10 mouse cellular contexts compared by ENCODE assay signal in the genomic region with DNA sequence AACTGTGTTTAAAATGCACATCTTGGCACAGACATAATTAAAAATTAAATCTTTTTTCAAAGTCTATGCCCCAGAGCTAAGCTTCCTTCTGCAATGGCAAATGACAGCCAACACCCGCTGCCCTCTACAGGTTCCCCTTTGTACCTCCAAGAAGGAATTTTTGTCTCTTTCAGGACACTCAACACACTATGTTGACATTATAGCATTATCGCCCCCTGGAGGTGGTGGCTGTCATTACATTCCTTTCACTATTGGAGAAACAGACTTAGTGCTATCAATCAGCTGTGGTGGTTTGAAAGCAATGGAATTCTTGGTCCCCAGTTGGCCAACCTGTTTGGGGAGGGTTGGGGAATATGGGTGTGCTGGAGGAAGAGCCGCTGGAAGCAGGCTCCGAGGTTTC. TPM values are rescaled to one million over a fixed set of nuclear protein-coding genes. Genes with fewer than 3 reads are reported as not detected.
DNase-seq lines count a peak whose midpoint lies in the region; ATAC-seq and TF ChIP-seq lines count a peak whose summit lies in the region.
"Had no signal": no experiment of that assay in that cellular context is flagged by ENCODE, and none has a peak within 500 bp of the region (broad histone marks: within the 10 kb centered on the region; RNA-seq: fewer than 3 reads in every experiment).

No protein-coding gene starts in this region.

- H3K36me3 ChIP-seq in neural tube, embryonic 15.5 days: no peaks in the 10 kb centered on the region
- H3K36me3 ChIP-seq in kidney, postnatal 0 days (ENCODE audit: insufficient read depth, low read length): no peaks in the 10 kb centered on the region

- no peak overlapping the region for H3K4me2 ChIP-seq in neural tube, embryonic 15.5 days
- no peak overlapping the region for H3K4me2 ChIP-seq in kidney, postnatal 0 days (ENCODE audit: low read length)

- no peak for ATAC-seq in neural tube, embryonic 15.5 days (ENCODE audit: low FRiP score)
- ATAC-seq in kidney, postnatal 0 days (replicated peaks; ENCODE audit: low FRiP score, low read depth): no peak

- no peaks in the 10 kb centered on the region for H3K27me3 ChIP-seq in neural tube, embryonic 15.5 days (replicated peaks)
- no peaks in the 10 kb centered on the region for H3K27me3 ChIP-seq in kidney, postnatal 0 days (ENCODE audit: insufficient read depth, low read length)

- TF ChIP-seq CTCF in kidney, postnatal 0 days (IDR thresholded peaks at IDR 0.05; ENCODE audit: low read depth): peak; percentile 72

- H3K4me1 ChIP-seq in neural tube, embryonic 15.5 days: peaks cover 9% of the 10 kb centered on the region
- peaks cover 10% of the 10 kb centered on the region for H3K4me1 ChIP-seq in kidney, postnatal 0 days (replicated peaks; ENCODE audit: insufficient read depth, low read length)

- DNase-seq in heart, adult 18-20 months: peak; percentile 34 to 79
- DNase-seq in heart, adult 8-10 months (ENCODE audit: low spot score): no peak
- peak; percentile 32 for DNase-seq in neural tube, embryonic 10.5 days (ENCODE audit: extremely low spot score, low spot score)
- DNase-seq in cerebellum, adult 18-20 months: peak; percentile 62 to 67
- DNase-seq in kidney, postnatal 0 days (ENCODE audit: low spot score): peak; percentile 41
- DNase-seq in retina, postnatal 1 day: peak; percentile 70
- no peak for DNase-seq in frontal cortex, postnatal 14 days (ENCODE audit: low spot score in 2 of 2)

- no peak overlapping the region for H3K4me3 ChIP-seq in neural tube, embryonic 15.5 days (replicated peaks)
- H3K4me3 ChIP-seq in kidney, postnatal 0 days (replicated peaks; ENCODE audit: low read depth, low read length): no peak overlapping the region

- H3K9ac ChIP-seq in neural tube, embryonic 15.5 days (replicated peaks): no peak overlapping the region
- H3K9ac ChIP-seq in kidney, postnatal 0 days (ENCODE audit: low read depth, low read length): no peak overlapping the region

- WGBS in neural tube, embryonic 15.5 days: 35% methylated on average over 4 of the region's 4 CpGs
- 39% methylated on average over 4 of the region's 4 CpGs for WGBS in kidney, postnatal 0 days

- no peak overlapping the region for H3K27ac ChIP-seq in neural tube, embryonic 15.5 days (replicated peaks)
- no peak overlapping the region for H3K27ac ChIP-seq in kidney, postnatal 0 days
- H3K27ac ChIP-seq: macrophage had no signal

- no peaks in the 10 kb centered on the region for H3K9me3 ChIP-seq in neural tube, embryonic 15.5 days (replicated peaks)
- no peaks in the 10 kb centered on the region for H3K9me3 ChIP-seq in kidney, postnatal 0 days (replicated peaks; ENCODE audit: low read length)

RNA-seq across cellular contexts. Expression of a gene that starts 13.9 kb away (rescaled TPM):
- 100 to 1,000 TPM; 720 to 812 TPM for total RNA-seq in heart, adult 18-20 months (2021)
- 100 to 1,000 TPM; 791 to 970 (median 864) TPM for total RNA-seq in heart, adult 8-10 months (2022)
- 87.9 and 103 TPM in 2 replicates for polyA plus RNA-seq in neural tube, embryonic 15.5 days (2015; fragmentation: Nextera tagmentation; extraction: Ambion mirVana)
- polyA plus RNA-seq in kidney, postnatal 0 days (2015; fragmentation: Nextera tagmentation; extraction: Ambion mirVana): 96.1 and 139 TPM in 2 replicates

RNA-seq across cellular contexts. Expression of a gene that starts 27.8 kb away (rescaled TPM):
- 1 to 10 TPM; 1.6 to 2.3 TPM for total RNA-seq in heart, adult 18-20 months (2021)
- 1 to 10 TPM; 2.1 to 3.2 (median 2.8) TPM for total RNA-seq in heart, adult 8-10 months (2022)
- 10.1 and 11.9 TPM in 2 replicates for polyA plus RNA-seq in neural tube, embryonic 15.5 days (2015; fragmentation: Nextera tagmentation; extraction: Ambion mirVana)
- 48.1 and 49.5 TPM in 2 replicates for polyA plus RNA-seq in kidney, postnatal 0 days (2015; fragmentation: Nextera tagmentation; extraction: Ambion mirVana)
- polyA plus RNA-seq: macrophage had no signal

RNA-seq across cellular contexts. Expression of a gene that starts 35.4 kb away (rescaled TPM):
- 10 to 100 TPM; 58.2 to 61.6 TPM for total RNA-seq in heart, adult 18-20 months (2021)
- total RNA-seq in heart, adult 8-10 months (2022): 10 to 100 TPM; 63.3 to 65.5 (median 64.3) TPM
- polyA plus RNA-seq in neural tube, embryonic 15.5 days (2015; fragmentation: Nextera tagmentation; extraction: Ambion mirVana): 217 and 246 TPM in 2 replicates
- 289 and 325 TPM in 2 replicates for polyA plus RNA-seq in kidney, postnatal 0 days (2015; fragmentation: Nextera tagmentation; extraction: Ambion mirVana)

RNA-seq across cellular contexts. Expression of a gene that starts 56.4 kb away (rescaled TPM):
- not detected for total RNA-seq in heart, adult 18-20 months (2021)
- not detected for total RNA-seq in heart, adult 8-10 months (2022)
- 13.9 and 14.3 TPM in 2 replicates for polyA plus RNA-seq in neural tube, embryonic 15.5 days (2015; fragmentation: Nextera tagmentation; extraction: Ambion mirVana)
- polyA plus RNA-seq in kidney, postnatal 0 days (2015; fragmentation: Nextera tagmentation; extraction: Ambion mirVana): 0.12 and 0.15 TPM in 2 replicates
- polyA plus RNA-seq: heart, embryonic 14.5 days; macrophage had no signal

Comparison
In these comparisons a context has a peak if more than half of its experiments do, and no peak if none do; other contexts are left out.
1. DNase-seq: peak in heart, adult 18-20 months (2 of 2), neural tube, embryonic 10.5 days (single experiment), cerebellum, adult 18-20 months (2 of 2), kidney, postnatal 0 days (single experiment) and retina, postnatal 1 day (single experiment); none in heart, adult 8-10 months (single experiment) and frontal cortex, postnatal 14 days (0 of 2).